Mouse (Mus musculus) forebrain, embryonic 16.5 days (tissue): ENCODE data around the gene Dglucy. TPM values are rescaled to one million over a fixed set of nuclear protein-coding genes. Genes with fewer than 3 reads are reported as not detected.

Experiments used
- ATAC-seq: fragments of 200-750 bp; cut with Nextera tagmentation; 2 replicates; pipeline ENCODE4 v1.8.0; 2017; ENCODE audit warnings: mild to moderate bottlenecking, moderate library complexity
- H3K27ac ChIP-seq: fragments of 300-500 bp; sonication (generic); 2 replicates; pipeline ENCODE4 v1.5.1; 2014; ENCODE audit warnings: low read length, control low read depth
- H3K27me3 ChIP-seq: fragments of 300-500 bp; sonication (generic); replicated peaks from 2 replicates; pipeline ENCODE4 v1.6.1; 2014; ENCODE audit warnings: low read length; ENCODE audit not compliant: control insufficient read depth, insufficient read depth
- H3K36me3 ChIP-seq: fragments of 300-500 bp; sonication (generic); 2 replicates; pipeline ENCODE4 v1.6.1; 2014; ENCODE audit not compliant: control insufficient read depth, insufficient read depth
- H3K4me1 ChIP-seq: fragments of 300-500 bp; sonication (generic); replicated peaks from 2 replicates; pipeline ENCODE4 v1.6.1; 2014; ENCODE audit warnings: low read length; ENCODE audit not compliant: control insufficient read depth, insufficient read depth
- H3K4me2 ChIP-seq: fragments of 300-500 bp; sonication (generic); 2 replicates; pipeline ENCODE4 v1.6.1; 2014; ENCODE audit warnings: mild to moderate bottlenecking, low read length, control low read depth
- H3K4me3 ChIP-seq: fragments of 300-500 bp; sonication (generic); replicated peaks from 2 replicates; pipeline ENCODE4 v1.5.1; 2014; ENCODE audit warnings: mild to moderate bottlenecking, low read length, control low read depth
- H3K9ac ChIP-seq: fragments of 300-500 bp; sonication (generic); replicated peaks from 2 replicates; pipeline ENCODE4 v1.6.1; 2014; ENCODE audit warnings: low read depth, low read length, control low read depth
- H3K9me3 ChIP-seq: fragments of 300-500 bp; sonication (generic); 2 replicates; pipeline ENCODE4 v1.6.1; 2016; ENCODE audit warnings: low read length; ENCODE audit not compliant: control insufficient read depth
- WGBS: fragments of 180-500 bp; shearing (Covaris S2); extraction: QIAGEN DNeasy Blood & Tissue Kit; methylation state at CpG from one replicate; pipeline ENCODE4 v1.1.7; 2014; 5-methylcytosine and 5-hydroxymethylcytosine counted together
- polyA plus RNA-seq: library from polyadenylated mRNA; unstranded; fragments of >200 nt; fragmentation: Nextera tagmentation; extraction: Ambion mirVana; gene quantifications from 2 replicates; pipeline ENCODE4 v1.2.1, GENCODE M21; 2015

Gene Dglucy
- polyA plus RNA-seq, 1 experiment from 2014 or later = 3.3 TPM

DNA sequence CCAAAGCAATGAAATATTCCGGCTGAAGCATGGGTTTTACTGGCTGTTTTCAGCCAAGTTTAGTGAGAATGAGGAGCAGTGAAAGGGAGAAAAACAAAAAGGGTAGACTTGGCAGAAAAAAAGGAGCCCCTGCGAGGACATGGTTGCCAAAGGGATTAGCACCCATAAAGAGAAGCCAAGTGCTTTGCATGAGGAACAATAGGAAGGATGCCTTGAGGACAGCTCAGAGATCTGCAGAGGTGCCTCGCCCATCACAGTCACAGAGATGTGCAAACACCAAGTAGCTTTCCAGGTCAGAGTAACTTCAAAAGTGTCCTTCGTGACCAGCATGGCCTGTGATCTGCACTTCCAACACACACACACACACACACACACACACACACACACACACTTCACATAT, 21.4 kb upstream of the Dglucy start:
- Histone ChIP-seq H3K9ac (no peak overlapping the region), H3K9me3 (no peaks in the 10 kb centered on the region), H3K36me3 (no peaks in the 10 kb centered on the region), H3K27ac (peak overlapping the region; percentile 5), H3K4me1 (peaks cover 7% of the 10 kb centered on the region), H3K4me3 (no peak overlapping the region), H3K4me2 (no peak overlapping the region), H3K27me3 (no peaks in the 10 kb centered on the region)
- peak; percentile 49 for ATAC-seq
- WGBS = 23% methylated on average over 4 of the region's 4 CpGs

DNA sequence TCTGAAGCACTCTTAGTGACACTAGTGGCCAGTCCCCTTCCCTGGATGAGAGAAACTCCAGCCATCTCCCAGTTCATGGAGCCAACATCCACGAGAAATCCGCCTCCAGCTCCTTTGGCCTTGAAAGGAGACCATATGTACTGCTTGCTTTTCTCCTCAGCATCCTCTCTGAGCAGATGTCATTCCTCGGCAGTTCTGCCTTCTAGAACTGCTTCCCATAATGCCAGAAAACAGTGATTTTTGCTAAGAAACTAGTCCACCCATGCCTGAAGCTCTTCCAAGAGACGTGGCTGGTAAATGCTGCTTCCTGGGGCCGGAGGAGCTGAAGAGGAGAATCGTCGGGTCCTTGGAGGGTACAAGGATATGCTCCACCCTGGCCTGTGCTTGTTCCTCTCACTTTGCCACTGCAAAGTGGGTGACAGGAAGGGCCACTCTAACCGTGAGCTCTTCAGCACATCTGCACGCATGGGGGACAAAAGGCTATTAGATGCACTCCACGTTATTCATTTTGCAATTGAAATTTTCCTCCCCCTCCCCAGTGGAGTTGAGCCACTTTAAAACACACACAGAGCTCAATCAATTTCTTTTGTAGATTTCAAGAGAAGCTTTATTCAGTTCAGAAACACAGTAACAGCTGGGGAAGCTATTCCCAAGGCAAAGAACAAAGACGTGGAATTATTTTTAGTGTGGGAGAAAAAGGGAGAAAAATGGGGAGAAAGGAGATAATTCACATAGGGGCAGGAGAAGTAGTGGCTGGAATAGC, 16.0 kb upstream of the Dglucy start:
- H3K4me1 ChIP-seq = peaks cover 13% of the 10 kb centered on the region
- no peak overlapping the region for H3K4me2 ChIP-seq
- no peaks in the 10 kb centered on the region for H3K9me3 ChIP-seq
- H3K27ac ChIP-seq = peak overlapping the region; percentile 86
- H3K36me3 ChIP-seq = no peaks in the 10 kb centered on the region
- H3K27me3 ChIP-seq = no peaks in the 10 kb centered on the region
- WGBS = 33% methylated on average over 11 of the region's 11 CpGs
- peak; percentile 69 for ATAC-seq
- H3K9ac ChIP-seq = no peak overlapping the region
- H3K4me3 ChIP-seq = no peak overlapping the region

DNA sequence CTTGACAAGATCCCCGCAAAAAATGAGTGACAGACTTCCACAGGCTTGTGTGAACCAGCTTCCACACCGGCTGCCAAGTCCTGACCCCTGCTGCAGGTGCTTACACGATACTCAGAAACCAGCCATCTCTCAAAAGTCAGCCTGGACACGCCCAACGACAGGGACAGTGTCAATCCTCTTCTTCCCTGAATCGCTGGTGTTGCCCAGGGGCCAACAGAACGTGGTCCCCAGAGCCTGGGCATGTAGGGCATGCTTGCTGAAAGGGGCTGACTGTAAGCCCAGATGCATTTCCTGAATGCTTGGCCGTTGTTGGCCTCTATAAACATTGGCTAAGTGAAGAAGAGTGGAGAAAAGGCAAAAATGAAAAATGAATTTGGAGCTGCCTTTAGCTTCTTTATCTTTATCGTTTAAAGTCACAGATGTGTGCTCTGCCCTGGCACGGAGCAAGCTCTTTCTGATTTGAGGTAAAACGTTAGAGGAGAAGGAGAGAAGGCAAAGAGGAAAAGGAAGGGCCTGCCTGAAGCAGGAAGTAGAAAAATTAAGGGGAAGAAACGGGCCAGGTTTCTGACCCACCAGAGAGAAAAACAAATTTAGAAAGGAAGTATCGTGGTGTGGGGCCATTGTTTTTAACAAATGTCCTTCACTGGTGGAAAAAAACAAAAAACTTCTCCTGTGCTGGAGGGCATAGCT, 14.4 kb upstream of the Dglucy start:
- Histone ChIP-seq H3K4me2 (no peak overlapping the region), H3K9me3 (no peaks in the 10 kb centered on the region), H3K4me1 (peaks cover 13% of the 10 kb centered on the region), H3K36me3 (no peaks in the 10 kb centered on the region), H3K27ac (no peak overlapping the region; the same call in 1 of the 2 replicates), H3K9ac (no peak overlapping the region), H3K4me3 (no peak overlapping the region), H3K27me3 (no peaks in the 10 kb centered on the region)
- no peak for ATAC-seq
- WGBS = 73% methylated on average over 13 of the region's 13 CpGs

DNA sequence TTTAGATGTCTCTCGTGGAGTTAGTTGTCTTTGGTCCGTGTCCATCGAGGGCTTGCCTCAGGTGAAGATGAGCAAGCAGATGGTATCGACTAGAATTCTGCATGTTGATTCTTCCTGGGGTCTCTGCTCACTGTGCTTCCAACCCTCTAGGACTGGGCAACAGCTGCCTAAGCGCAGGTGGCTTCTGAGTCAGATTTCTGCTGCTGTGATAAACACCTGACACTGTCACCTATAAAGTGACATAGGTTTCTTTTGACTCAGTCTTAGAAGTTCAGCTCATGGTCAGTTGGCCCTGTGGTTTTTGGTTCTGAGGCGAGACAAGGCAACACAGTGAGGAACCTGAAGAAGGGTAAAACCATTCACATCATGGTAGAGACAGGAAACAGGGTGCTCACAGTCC, 9.0 kb upstream of the Dglucy start:
- Histone ChIP-seq H3K4me2 (no peak overlapping the region), H3K9me3 (no peaks in the 10 kb centered on the region), H3K36me3 (no peaks in the 10 kb centered on the region), H3K27ac (no peak overlapping the region), H3K9ac (no peak overlapping the region), H3K4me1 (peaks cover 10% of the 10 kb centered on the region), H3K27me3 (no peaks in the 10 kb centered on the region), H3K4me3 (no peak overlapping the region)
- no peak for ATAC-seq
- WGBS = 87% methylated on average over 6 of the region's 6 CpGs

DNA sequence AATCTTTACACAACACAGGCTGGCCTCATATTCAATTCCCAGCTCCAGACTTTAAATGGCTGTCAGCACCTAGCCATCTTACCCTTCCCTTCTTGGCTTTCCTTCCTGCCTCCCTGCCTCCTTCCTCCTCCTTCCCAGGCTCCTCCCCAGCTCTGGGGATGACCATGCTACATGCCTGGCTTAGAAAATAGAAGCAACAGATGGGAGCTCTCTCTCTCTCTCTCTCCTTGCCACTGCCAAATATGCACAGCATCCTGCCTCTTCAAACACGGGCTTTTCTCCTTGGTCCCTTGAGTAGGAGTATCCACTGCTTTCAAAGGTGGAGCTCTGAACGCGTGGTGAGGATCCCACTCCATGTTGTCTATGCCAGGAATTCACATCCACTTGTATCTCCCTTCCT, 8.1 kb upstream of the Dglucy start:
- no peak overlapping the region for H3K4me3 ChIP-seq
- 71% methylated on average over 3 of the region's 3 CpGs for WGBS
- no peak overlapping the region for H3K27ac ChIP-seq
- H3K4me2 ChIP-seq = no peak overlapping the region
- no peaks in the 10 kb centered on the region for H3K9me3 ChIP-seq
- H3K4me1 ChIP-seq = peaks cover 10% of the 10 kb centered on the region
- no peak overlapping the region for H3K9ac ChIP-seq
- no peaks in the 10 kb centered on the region for H3K27me3 ChIP-seq
- ATAC-seq = no peak
- no peaks in the 10 kb centered on the region for H3K36me3 ChIP-seq

DNA sequence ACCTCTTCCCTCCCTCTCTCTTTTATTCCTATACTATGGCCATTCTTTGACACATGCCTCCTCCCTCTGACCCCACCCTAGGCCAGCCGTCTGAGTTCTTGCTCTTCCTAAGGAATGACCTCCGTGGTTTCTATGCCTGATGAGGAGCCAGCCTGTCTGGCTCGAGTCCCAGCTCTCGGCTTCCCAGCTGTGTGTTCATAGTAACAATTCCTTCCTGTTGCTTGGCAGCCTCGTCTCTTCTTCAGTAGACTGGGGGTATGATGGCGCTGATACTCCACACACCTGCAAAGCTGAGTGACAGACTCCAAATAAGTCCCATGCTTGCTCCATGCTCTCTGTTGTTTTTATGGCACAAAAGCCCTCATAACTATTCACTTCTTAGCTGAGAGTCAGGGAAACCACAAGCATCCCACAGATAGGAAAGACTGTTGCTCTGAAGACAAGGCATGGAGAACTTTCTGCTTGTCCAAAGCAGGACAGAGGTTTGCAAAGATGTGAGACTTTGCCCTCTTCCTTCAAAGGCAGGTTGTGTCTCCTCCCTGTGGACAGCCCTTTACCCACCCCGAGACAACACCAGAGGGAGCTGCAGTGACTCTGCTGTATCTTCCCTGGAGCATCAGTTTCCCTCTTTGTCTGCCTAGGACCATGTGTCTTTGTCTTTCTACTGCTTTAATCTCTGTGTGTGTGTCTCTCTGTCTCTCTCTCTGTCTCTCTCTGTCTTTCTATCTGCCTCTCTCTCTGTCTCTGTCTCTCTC, 6.5 kb upstream of the Dglucy start:
- Histone ChIP-seq H3K9ac (no peak overlapping the region), H3K4me2 (no peak overlapping the region), H3K4me3 (no peak overlapping the region), H3K27me3 (no peaks in the 10 kb centered on the region), H3K36me3 (no peaks in the 10 kb centered on the region), H3K4me1 (peaks cover 10% of the 10 kb centered on the region), H3K27ac (peak overlapping the region; percentile 63), H3K9me3 (no peaks in the 10 kb centered on the region)
- ATAC-seq = peak; percentile 79
- WGBS = 14% methylated on average over 7 of the region's 7 CpGs

DNA sequence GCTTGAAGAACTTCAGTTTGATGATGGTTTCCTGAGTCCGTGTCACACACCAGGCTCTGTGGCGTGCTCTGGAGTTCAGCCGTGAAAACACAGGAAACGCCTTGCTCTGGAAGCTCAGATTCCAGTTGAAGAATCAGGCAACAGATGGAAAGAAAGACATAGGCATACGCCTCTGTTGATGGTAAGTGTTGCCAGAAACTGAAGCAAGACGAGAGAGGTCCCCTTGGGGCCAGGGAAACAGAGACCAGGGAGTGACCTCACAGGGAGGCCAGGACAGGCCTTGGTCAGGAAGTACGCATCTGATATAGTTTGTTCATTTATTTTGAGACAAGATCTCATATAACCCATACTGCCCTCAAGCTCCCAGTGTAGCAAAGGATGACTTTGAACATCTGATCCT, 4.1 kb upstream of the Dglucy start:
- H3K9me3 ChIP-seq = no peaks in the 10 kb centered on the region
- H3K4me3 ChIP-seq = no peak overlapping the region
- 79% methylated on average over 7 of the region's 7 CpGs for WGBS
- no peak overlapping the region for H3K9ac ChIP-seq
- H3K27ac ChIP-seq = no peak overlapping the region
- no peak for ATAC-seq
- H3K27me3 ChIP-seq = no peaks in the 10 kb centered on the region
- H3K36me3 ChIP-seq = no peaks in the 10 kb centered on the region
- peaks cover 24% of the 10 kb centered on the region for H3K4me1 ChIP-seq
- H3K4me2 ChIP-seq = no peak overlapping the region

DNA sequence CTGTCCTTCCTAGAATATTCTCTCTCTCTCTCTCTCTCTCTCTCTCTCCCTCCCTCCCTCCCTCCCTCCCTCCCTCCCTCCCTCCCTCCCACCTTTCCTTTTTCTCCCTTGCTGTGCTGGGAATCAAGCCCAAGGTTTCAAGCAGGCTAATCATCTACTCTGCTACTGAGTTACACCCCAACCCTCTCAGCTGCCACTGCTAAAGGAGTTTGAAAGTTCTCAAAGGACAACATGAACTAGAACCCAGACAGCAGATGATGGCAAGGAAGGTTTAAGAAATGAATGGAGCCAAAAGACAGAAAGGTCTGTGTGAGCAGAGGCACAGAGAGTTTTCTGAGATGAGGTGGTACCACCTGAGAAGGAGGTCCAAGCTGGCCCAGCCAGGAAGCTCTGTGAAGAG, 3.6 kb upstream of the Dglucy start:
- Histone ChIP-seq H3K4me1 (peaks cover 26% of the 10 kb centered on the region), H3K27me3 (no peaks in the 10 kb centered on the region)
- no peak for ATAC-seq

DNA sequence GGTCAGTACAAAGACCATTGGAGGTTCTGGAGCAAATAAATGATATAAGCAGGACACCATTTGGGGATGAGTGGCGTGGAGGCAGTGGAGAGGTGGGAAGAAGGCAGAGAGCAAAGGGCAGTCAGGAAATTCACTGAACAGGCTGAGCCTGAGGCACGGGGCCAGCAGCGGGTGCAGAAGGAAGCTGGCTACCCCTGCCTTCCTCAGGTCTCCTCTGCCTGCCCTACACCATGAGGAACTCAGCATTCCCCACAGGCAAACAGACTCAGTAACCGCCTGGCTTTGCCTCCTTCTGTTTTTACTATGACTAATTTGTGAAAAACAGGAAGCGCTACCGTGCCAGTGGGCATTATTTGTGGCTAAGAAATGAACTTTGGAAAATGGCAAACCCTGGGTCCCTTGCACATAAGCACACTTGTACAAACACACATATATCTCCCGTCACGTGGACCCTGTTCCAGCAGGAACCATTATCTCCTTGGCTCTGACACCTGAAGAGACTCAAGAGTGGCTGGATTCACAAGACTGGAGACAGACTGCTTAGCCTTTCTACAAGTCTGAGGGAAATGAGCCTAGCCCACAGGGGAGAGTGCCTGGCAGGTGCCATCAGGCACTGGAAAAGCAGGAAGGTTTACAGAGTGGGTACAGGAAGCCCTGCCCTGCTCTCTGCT, 2.8 kb upstream of the Dglucy start:
- Histone ChIP-seq H3K4me3 (no peak overlapping the region), H3K4me1 (peaks cover 26% of the 10 kb centered on the region), H3K27ac (no peak overlapping the region), H3K4me2 (no peak overlapping the region), H3K36me3 (no peaks in the 10 kb centered on the region), H3K27me3 (no peaks in the 10 kb centered on the region), H3K9ac (no peak overlapping the region), H3K9me3 (no peaks in the 10 kb centered on the region)
- WGBS = 85% methylated on average over 8 of the region's 8 CpGs
- ATAC-seq = no peak

More for the DNA sequence above, 3.6 kb upstream of the Dglucy start:
- H3K9me3 ChIP-seq = no peaks in the 10 kb centered on the region
- no peak overlapping the region for H3K27ac ChIP-seq
- no peaks in the 10 kb centered on the region for H3K36me3 ChIP-seq
- H3K4me3 ChIP-seq = no peak overlapping the region
- no peak overlapping the region for H3K4me2 ChIP-seq
- no peak overlapping the region for H3K9ac ChIP-seq
